Mouse (Mus musculus): ENCODE results near the gene Lrmda.

DNA sequence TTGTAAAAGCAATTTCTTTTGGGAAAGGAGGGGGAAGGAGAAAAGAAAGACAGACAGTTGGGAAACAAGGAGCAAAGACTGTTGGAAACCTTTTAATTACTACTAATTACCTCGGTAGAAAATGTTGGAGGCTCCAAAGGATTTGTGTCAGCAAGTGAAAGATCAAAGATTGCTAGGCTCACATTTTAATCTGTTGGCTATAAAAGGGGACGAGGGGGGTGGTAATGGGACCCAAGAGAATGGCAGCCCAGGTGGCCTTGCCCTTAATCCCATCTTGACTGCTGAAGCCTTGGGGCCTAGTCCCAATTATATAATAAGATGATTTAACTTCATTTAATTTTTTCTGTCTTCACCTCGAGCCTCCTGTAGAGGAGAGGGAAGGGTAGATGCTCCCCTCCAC, 533.3 kb downstream of the Lrmda start:
- no peak for TF ChIP-seq CTCF (IDR thresholded peaks at IDR 0.05; ENCODE audit: low read depth, low read length)
- TF ChIP-seq POLR2A (IDR thresholded peaks at IDR 0.05; ENCODE audit: borderline replicate concordance, low read depth, low read length), result no peak
